Mouse (Mus musculus): ENCODE measurements at regions not wholly inside any gene's neighbourhood (a gene's known extent, or its start where the extent isn't known, plus 50 kb on each side); places are given as distances from the start of the nearest gene placed in this dataset.

- no peak for DNase-seq (ENCODE audit: low read depth, low spot score)
- in situ Hi-C loops (cut with MboI; ENCODE audit: low pct_unique_long_range_greater_than_20kb) = loop anchor here (5.0 to 25.0 kb wide), 3 partner anchors 306 to 732 kb away; no protein-coding TSS in a partner anchor
- CTCF ChIA-PET = no interaction called here
- POLR2A ChIA-PET = no interaction called here
- H3K27me3 ChIP-seq = no peaks in the 10 kb centered on the region
- no peak for TF ChIP-seq CTCF (IDR thresholded peaks at IDR 0.05)
- no peak for ATAC-seq
These were observed 334.4 kb upstream of the Zfp637 start for GRCm38 (mm10) chr6:117506619-117507018.

GRCm38 (mm10) chr6:117508860-117509259 is 332.1 kb upstream of the Zfp637 start:
- CTCF ChIA-PET = no interaction called here
- H3K27me3 ChIP-seq = no peaks in the 10 kb centered on the region
- no peak for TF ChIP-seq CTCF (IDR thresholded peaks at IDR 0.05)
- DNase-seq (ENCODE audit: low read depth, low spot score) (no peak), ATAC-seq (no peak)
- in situ Hi-C loops (cut with MboI; ENCODE audit: low pct_unique_long_range_greater_than_20kb) = loop anchor here (5.0 to 25.0 kb wide), 3 partner anchors 303 to 734 kb away; no protein-coding TSS in a partner anchor
- POLR2A ChIA-PET = interaction anchor here (0.6 kb wide), 1 partner anchor 116 kb away, joined by 3 read pairs; no protein-coding TSS in a partner anchor

DNA sequence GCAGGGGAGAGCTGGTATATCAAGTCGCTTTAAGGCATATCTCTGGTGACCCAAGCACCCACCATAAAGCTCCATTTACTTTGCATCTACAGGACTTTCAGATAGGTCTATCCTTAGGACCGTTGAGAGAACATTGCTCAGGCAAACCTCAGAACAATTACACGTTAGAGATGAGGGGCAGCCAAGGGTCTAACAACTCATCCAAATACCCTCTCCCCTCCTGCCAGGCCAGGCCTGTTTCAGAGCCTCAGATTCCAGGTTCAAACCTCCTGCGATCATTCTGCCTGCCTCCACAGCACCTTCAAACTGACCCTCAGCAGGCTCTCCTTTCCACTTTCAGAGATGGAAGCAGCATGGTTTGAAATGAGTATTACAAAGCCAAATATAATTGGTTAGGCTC is 331.0 kb upstream of the Zfp637 start:
- in situ Hi-C loops (cut with MboI; ENCODE audit: low pct_unique_long_range_greater_than_20kb) = loop anchor here (25.0 kb wide), 1 partner anchor 302 kb away; no protein-coding TSS in a partner anchor
- POLR2A ChIA-PET = no interaction called here
- no peak for ATAC-seq
- no peaks in the 10 kb centered on the region for H3K27me3 ChIP-seq
- TF ChIP-seq CTCF (IDR thresholded peaks at IDR 0.05) = no peak
- DNase-seq (ENCODE audit: low read depth, low spot score) = no peak
- CTCF ChIA-PET = interaction anchor here (1.6 kb wide), 1 partner anchor 10 kb away, joined by 4 read pairs; no protein-coding TSS in a partner anchor

DNA sequence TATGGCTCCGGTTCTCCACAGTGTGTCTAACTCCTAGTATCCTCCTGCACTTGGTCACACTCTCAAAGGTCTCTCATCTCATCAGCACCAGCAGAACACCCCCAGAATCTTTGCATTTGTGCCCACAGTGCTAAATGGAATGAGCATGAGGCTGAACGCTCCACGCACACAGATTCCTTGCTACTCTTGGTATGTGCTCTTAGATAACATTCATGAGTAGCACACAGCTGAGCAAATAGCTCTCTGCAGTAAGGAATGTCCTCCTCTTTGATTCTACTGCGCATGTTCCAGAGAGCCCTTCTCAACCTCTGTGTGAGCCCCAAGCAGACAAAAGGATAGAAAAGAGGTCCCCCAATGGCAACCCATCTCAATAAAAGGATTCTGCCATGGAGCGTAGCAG is 326.1 kb upstream of the Zfp637 start:
- in situ Hi-C loops (cut with MboI; ENCODE audit: low pct_unique_long_range_greater_than_20kb) = loop anchor here (25.0 kb wide), 1 partner anchor 297 kb away; no protein-coding TSS in a partner anchor
- POLR2A ChIA-PET = no interaction called here

DNA sequence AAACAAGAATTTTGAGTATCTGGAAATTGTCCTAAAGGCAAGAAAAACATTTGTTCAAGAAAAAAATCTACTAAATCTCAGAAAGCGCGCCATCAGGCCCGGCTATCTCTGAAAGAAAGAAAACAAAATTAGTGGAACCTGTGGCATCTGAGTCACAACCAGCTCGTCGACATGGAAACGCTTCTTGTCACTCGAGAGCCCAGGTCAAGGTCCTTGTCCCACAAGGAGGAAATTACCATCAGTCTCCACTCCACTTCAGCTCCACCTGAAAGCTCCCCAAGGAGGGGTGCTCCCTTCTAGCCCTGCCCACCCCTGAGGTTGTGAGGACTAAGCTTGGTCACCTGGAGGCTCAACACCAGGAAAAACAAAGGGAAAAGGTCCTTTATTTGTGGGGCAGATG is 324.1 kb upstream of the Zfp637 start:
- ChIA-PET POLR2A (interaction anchor here (0.6 kb wide), 1 partner anchor 8 kb away, joined by 8 read pairs; no protein-coding TSS in a partner anchor), CTCF (no interaction called here)
- in situ Hi-C loops (cut with MboI; ENCODE audit: low pct_unique_long_range_greater_than_20kb) = loop anchor here (25.0 kb wide), 1 partner anchor 295 kb away; no protein-coding TSS in a partner anchor
- H3K27me3 ChIP-seq = no peaks in the 10 kb centered on the region
- DNase-seq (ENCODE audit: low read depth, low spot score) (no peak), ATAC-seq (no peak)
- no peak for TF ChIP-seq CTCF (IDR thresholded peaks at IDR 0.05)

More for the DNA sequence above, 326.1 kb upstream of the Zfp637 start:
- ATAC-seq = no peak
- DNase-seq (ENCODE audit: low read depth, low spot score) = no peak
- CTCF ChIA-PET = no interaction called here
- TF ChIP-seq CTCF (IDR thresholded peaks at IDR 0.05) = no peak
- H3K27me3 ChIP-seq = no peaks in the 10 kb centered on the region

- in situ Hi-C loops (cut with MboI; ENCODE audit: low pct_unique_long_range_greater_than_20kb) = loop anchor here (25.0 kb wide), 1 partner anchor 293 kb away; no protein-coding TSS in a partner anchor
- no peaks in the 10 kb centered on the region for H3K27me3 ChIP-seq
- ATAC-seq = no peak
- no peak for TF ChIP-seq CTCF (IDR thresholded peaks at IDR 0.05)
- ChIA-PET POLR2A (interaction anchor here (0.6 kb wide), 1 partner anchor 764 kb away, joined by 3 read pairs; no protein-coding TSS in a partner anchor), CTCF (interaction anchor here (1.2 to 1.5 kb wide), 2 partner anchors 8 to 16 kb away, joined by 3 to 4 read pairs; no protein-coding TSS in a partner anchor)
- no peak for DNase-seq (ENCODE audit: low read depth, low spot score)
These were observed 322.0 kb upstream of the Zfp637 start for GRCm38 (mm10) chr6:117518939-117519338.

DNA sequence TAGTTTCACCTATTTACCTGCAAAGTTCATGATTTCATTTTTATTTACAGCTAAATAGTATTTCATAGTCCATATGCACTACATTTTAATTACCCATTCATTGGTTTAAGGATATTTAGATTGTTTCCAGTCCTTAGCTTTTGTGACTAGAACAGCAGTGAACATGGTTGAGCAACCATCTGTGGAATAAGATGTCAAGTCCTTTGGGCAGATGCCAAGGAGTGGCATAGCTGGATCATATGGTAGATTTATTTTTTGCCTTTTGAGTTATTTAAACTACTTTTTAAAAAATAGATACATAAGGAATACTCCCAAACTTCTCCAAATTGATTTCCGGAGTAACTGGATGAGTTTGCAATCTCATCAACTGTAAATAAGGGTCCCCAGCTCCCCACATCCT is 321.5 kb upstream of the Zfp637 start:
- ChIA-PET POLR2A (interaction anchor here (0.6 to 1.1 kb wide), 2 partner anchors 9 to 765 kb away, joined by 3 to 4 read pairs; no protein-coding TSS in a partner anchor), CTCF (interaction anchor here (1.2 to 1.5 kb wide), 3 partner anchors 9 to 23 kb away, joined by 3 to 4 read pairs (median 3); no protein-coding TSS in a partner anchor)
- no peaks in the 10 kb centered on the region for H3K27me3 ChIP-seq
- in situ Hi-C loops (cut with MboI; ENCODE audit: low pct_unique_long_range_greater_than_20kb) = loop anchor here (25.0 kb wide), 1 partner anchor 293 kb away; no protein-coding TSS in a partner anchor
- DNase-seq (ENCODE audit: low read depth, low spot score) (no peak), ATAC-seq (no peak)
- TF ChIP-seq CTCF (IDR thresholded peaks at IDR 0.05) = no peak

DNA sequence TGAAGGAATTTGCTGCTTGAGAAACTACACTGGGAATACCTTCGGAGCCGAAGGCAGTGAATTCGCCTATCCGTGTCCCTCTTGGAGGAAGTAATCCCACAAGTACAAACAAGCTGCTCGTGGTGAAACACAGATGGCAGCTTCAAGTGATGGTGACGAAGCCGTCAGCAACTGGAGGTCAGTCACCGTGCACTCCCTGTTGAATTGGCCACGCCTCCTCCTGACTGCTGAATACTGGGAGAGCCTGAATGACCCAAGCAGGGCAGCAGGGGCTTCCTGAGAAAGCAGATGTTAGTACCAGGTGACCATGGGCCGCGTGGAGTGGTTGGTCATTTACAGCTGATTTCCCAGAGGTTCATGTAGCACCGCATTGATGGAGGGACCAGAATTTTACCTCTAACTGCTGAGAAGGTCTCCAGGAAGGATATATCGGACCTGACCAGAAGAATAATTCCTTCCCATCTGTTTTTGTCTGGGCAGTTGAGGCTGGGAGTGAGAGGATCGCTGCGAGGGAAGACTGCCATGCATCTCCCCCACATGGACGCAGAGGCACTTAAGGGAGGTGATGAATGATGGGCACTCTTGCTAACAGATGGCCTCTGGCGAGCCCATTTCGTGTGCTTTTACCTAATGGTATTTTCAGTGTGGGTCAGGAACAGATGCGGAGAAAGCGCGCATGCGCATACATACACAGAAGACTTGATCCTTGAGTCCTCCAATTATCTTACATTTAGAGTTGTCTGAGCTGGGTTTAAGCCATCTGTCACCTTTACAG is 314.6 kb upstream of the Zfp637 start:
- in situ Hi-C loops (cut with MboI; ENCODE audit: low pct_unique_long_range_greater_than_20kb) = no loop called here
- ChIA-PET POLR2A (no interaction called here), CTCF (interaction anchor here (0.6 kb wide), 1 partner anchor 29 kb away, joined by 3 read pairs; no protein-coding TSS in a partner anchor)
- ATAC-seq (no peak), DNase-seq (ENCODE audit: low read depth, low spot score) (no peak)
- no peaks in the 10 kb centered on the region for H3K27me3 ChIP-seq
- TF ChIP-seq CTCF (IDR thresholded peaks at IDR 0.05) = no peak

DNA sequence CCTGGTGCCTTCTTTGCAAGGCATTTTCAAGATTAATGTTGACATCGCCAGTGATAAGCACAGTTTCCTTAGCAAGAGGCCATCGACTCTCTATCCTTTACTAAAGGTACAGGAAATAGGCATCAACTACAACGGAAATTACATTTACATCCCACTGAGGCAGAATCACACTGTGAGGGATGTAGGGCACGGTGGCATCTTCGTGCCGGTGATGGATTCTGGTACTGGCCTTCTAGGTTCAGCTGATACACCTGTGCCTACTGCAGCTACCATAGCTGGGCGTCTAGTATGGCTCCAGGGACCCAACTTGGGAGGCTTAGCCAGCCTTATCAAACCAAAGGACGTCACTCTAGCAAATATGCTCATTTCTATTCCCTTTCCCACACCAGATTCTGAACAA is 313.5 kb upstream of the Zfp637 start:
- in situ Hi-C loops (cut with MboI; ENCODE audit: low pct_unique_long_range_greater_than_20kb) = no loop called here
- no peak for ATAC-seq
- ChIA-PET POLR2A (no interaction called here), CTCF (no interaction called here)
- H3K27me3 ChIP-seq = no peaks in the 10 kb centered on the region
- TF ChIP-seq CTCF (IDR thresholded peaks at IDR 0.05) = no peak
- DNase-seq (ENCODE audit: low read depth, low spot score) = no peak

- POLR2A ChIA-PET = no interaction called here
- in situ Hi-C loops (cut with MboI; ENCODE audit: low pct_unique_long_range_greater_than_20kb) = no loop called here
- no peaks in the 10 kb centered on the region for H3K27me3 ChIP-seq
- no peak for ATAC-seq
- CTCF ChIA-PET = interaction anchor here (0.8 to 1.3 kb wide), 2 partner anchors 14 to 15 kb away, joined by 3 read pairs; no protein-coding TSS in a partner anchor
- no peak for DNase-seq (ENCODE audit: low read depth, low spot score)
- TF ChIP-seq CTCF (IDR thresholded peaks at IDR 0.05) = no peak
These were observed 306.8 kb upstream of the Zfp637 start for GRCm38 (mm10) chr6:117534149-117534548.

DNA sequence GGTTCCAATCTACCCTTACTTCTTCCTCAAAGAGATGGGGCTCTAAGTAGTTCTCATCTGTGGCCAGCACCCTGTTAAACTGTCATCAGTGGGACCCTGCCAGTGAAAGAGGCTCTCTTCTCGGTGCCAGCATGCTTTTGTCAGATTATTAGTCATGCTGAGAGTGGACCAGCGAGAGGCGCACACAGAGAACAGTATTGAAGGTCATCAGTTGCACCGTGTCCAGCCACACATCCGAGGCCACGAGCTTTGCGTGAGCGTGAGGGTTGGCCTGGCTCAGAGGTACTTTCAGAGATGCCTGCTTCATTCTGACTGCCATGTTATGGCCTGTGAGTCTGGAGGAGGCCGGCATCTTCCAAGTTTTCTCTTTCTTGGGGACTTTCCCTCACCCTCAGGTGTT is 306.0 kb upstream of the Zfp637 start:
- DNase-seq (ENCODE audit: low read depth, low spot score) (no peak), ATAC-seq (no peak)
- H3K27me3 ChIP-seq = no peaks in the 10 kb centered on the region
- in situ Hi-C loops (cut with MboI; ENCODE audit: low pct_unique_long_range_greater_than_20kb) = no loop called here
- TF ChIP-seq CTCF (IDR thresholded peaks at IDR 0.05) = no peak
- ChIA-PET CTCF (interaction anchor here (0.8 to 1.4 kb wide), 3 partner anchors 13 to 17 kb away, joined by 3 to 4 read pairs (median 3); no protein-coding TSS in a partner anchor), POLR2A (interaction anchor here (0.6 kb wide), 1 partner anchor 741 kb away, joined by 3 read pairs; no protein-coding TSS in a partner anchor)
